Mouse (Mus musculus) gastrocnemius, postnatal 10 days (tissue): ENCODE measurements around the gene Arhgef10l. TPM values are rescaled to one million over a fixed set of nuclear protein-coding genes. Genes with fewer than 3 reads are reported as not detected.
A peak's percentile ranks its signal among the peaks of the same experiment; 100 is the strongest.
"Not testable (repeated sequence)": the region's sequence is repeated elsewhere in the genome, so short reads cannot be mapped to it uniquely, and the experiment has no call there.

ENCODE experiments used
- DNase-seq: peaks from one replicate; pipeline ENCODE4 v3.0.0; 2021; ENCODE audit warnings: mixed read lengths
- total RNA-seq, 2 experiments: library from RNA; stranded (reverse); gene quantifications; 2 replicates each; pipeline ENCODE4 v1.2.3; 2021

Gene Arhgef10l
- total RNA-seq, 2 experiments from 2014 or later, result 50.3 to 53.7 TPM

GRCm38 (mm10) chr4:140569394-140569793, 96.4 kb downstream of the Arhgef10l start:
- no peak for DNase-seq

- no peak for DNase-seq
Measured at GRCm38 (mm10) chr4:140567911-140568480, 97.8 kb downstream of the Arhgef10l start.

GRCm38 (mm10) chr4:140566785-140567184, 99.0 kb downstream of the Arhgef10l start:
- no peak for DNase-seq

GRCm38 (mm10) chr4:140564459-140564858, 101.4 kb downstream of the Arhgef10l start:
- DNase-seq, result not testable (repeated sequence)

- no peak for DNase-seq
Measured at GRCm38 (mm10) chr4:140562461-140563178, 103.2 kb downstream of the Arhgef10l start.

GRCm38 (mm10) chr4:140561744-140562143, 104.1 kb downstream of the Arhgef10l start:
- DNase-seq, result no peak

- no peak for DNase-seq
Measured at GRCm38 (mm10) chr4:140559862-140560261, 106.0 kb downstream of the Arhgef10l start.

- DNase-seq, result no peak
Measured at GRCm38 (mm10) chr4:140558193-140558592, 107.6 kb downstream of the Arhgef10l start.

- DNase-seq, result no peak
Measured at GRCm38 (mm10) chr4:140556561-140556960, 109.3 kb downstream of the Arhgef10l start.

GRCm38 (mm10) chr4:140555273-140555672, 110.5 kb downstream of the Arhgef10l start:
- peak; percentile 65 for DNase-seq

- DNase-seq, result no peak
Measured at GRCm38 (mm10) chr4:140554552-140554951, 111.3 kb downstream of the Arhgef10l start.

- no peak for DNase-seq
Measured at GRCm38 (mm10) chr4:140551766-140552165, 114.0 kb downstream of the Arhgef10l start.

GRCm38 (mm10) chr4:140550670-140551069, 115.1 kb downstream of the Arhgef10l start:
- no peak for DNase-seq

- peak; percentile 72 for DNase-seq
Measured at GRCm38 (mm10) chr4:140549975-140550374, 115.8 kb downstream of the Arhgef10l start.

GRCm38 (mm10) chr4:140547488-140547887, 118.3 kb downstream of the Arhgef10l start:
- peak; percentile 85 for DNase-seq

- DNase-seq, result peak; percentile 69
Measured at GRCm38 (mm10) chr4:140539125-140539524, 126.7 kb downstream of the Arhgef10l start.

- no peak for DNase-seq
Measured at GRCm38 (mm10) chr4:140537561-140538021, 128.2 kb downstream of the Arhgef10l start.

GRCm38 (mm10) chr4:140535323-140535722, 130.5 kb downstream of the Arhgef10l start:
- no peak for DNase-seq

GRCm38 (mm10) chr4:140532270-140532669, 133.5 kb downstream of the Arhgef10l start:
- DNase-seq, result no peak

- DNase-seq, result no peak
Measured at GRCm38 (mm10) chr4:140531024-140531423, 134.8 kb downstream of the Arhgef10l start.

GRCm38 (mm10) chr4:140529735-140530134, 136.1 kb downstream of the Arhgef10l start:
- no peak for DNase-seq

GRCm38 (mm10) chr4:140528443-140528842, 137.4 kb downstream of the Arhgef10l start:
- no peak for DNase-seq

- DNase-seq, result no peak
Measured at GRCm38 (mm10) chr4:140525674-140526177, 140.1 kb downstream of the Arhgef10l start.

- no peak for DNase-seq
Measured at GRCm38 (mm10) chr4:140524927-140525326, 140.9 kb downstream of the Arhgef10l start.
